Mouse (Mus musculus) heart, adult 8-10 months (tissue): ENCODE results near the gene Olfr1020. TPM values are rescaled to one million over a fixed set of nuclear protein-coding genes. Genes with fewer than 3 reads are reported as not detected.

Source experiments
- DNase-seq: peaks from one replicate; pipeline ENCODE4 v3.0.0; 2022; ENCODE audit warnings: low spot score
- total RNA-seq, 4 experiments: library from RNA; stranded (reverse); gene quantifications; 2 replicates each; pipeline ENCODE4 v1.2.4; 2022

Olfr1020 gene
- not detected for total RNA-seq

- DNase-seq: no peak
Observed at GRCm38 (mm10) chr2:85846730-85847129, at the start of gene Olfr1020. TSS of gene Olfr1020 (plus strand) at chr2:85847030.

- DNase-seq: no peak
Observed at GRCm38 (mm10) chr2:85802444-85802843, 44.4 kb upstream of the Olfr1020 start, which contains the start of gene Olfr1016. TSS of gene Olfr1016 (minus strand) at chr2:85802544.

GRCm38 (mm10) chr2:85804501-85804900 is 42.3 kb upstream of the Olfr1020 start:
- no peak for DNase-seq

GRCm38 (mm10) chr2:85818179-85818578 is 28.7 kb upstream of the Olfr1020 start, which contains the start of gene Olfr1018:
TSS of gene Olfr1018 (plus strand) at chr2:85818479.
- no peak for DNase-seq

GRCm38 (mm10) chr2:85845383-85845782 is 1.4 kb upstream of the Olfr1020 start, which contains the start of gene Olfr1019:
TSS of gene Olfr1019 (minus strand) at chr2:85845483.
- DNase-seq: no peak

- no peak for DNase-seq
Observed at GRCm38 (mm10) chr2:85868294-85868693, 21.5 kb downstream of the Olfr1020 start, which contains the start of gene Olfr1022. TSS of gene Olfr1022 (plus strand) at chr2:85868594.

- DNase-seq: no peak
Observed at GRCm38 (mm10) chr2:85885340-85885739, 38.5 kb downstream of the Olfr1020 start, which contains the start of gene Olfr1023. TSS of gene Olfr1023 (plus strand) at chr2:85885640.

Other genes starting within 250 kb of the Olfr1020 start
- not detected for gene Olfr1000, start 235.1 kb upstream of the Olfr1020 start, total RNA-seq
- gene Olfr1002, start 196.3 kb upstream of the Olfr1020 start, total RNA-seq: not detected
- not detected for gene Olfr154, start 182.6 kb upstream of the Olfr1020 start, total RNA-seq
- gene Olfr1006, start 168.3 kb upstream of the Olfr1020 start, total RNA-seq: not detected
- gene Olfr1008, start 157.6 kb upstream of the Olfr1020 start, total RNA-seq: not detected
- gene Olfr1009, start 131.6 kb upstream of the Olfr1020 start, total RNA-seq: not detected
- not detected for gene Olfr1012, start 84.3 kb upstream of the Olfr1020 start, total RNA-seq
- not detected for gene Olfr1013, start 79.9 kb upstream of the Olfr1020 start, total RNA-seq
- gene Olfr1014, start 74.3 kb upstream of the Olfr1020 start, total RNA-seq: not detected
- not detected for gene Olfr1015, start 65.0 kb upstream of the Olfr1020 start, total RNA-seq
- gene Olfr1016, start 44.5 kb upstream of the Olfr1020 start, total RNA-seq: not detected
- not detected for gene Olfr1018, start 28.6 kb upstream of the Olfr1020 start, total RNA-seq
- not detected for gene Olfr1019, start 1.5 kb upstream of the Olfr1020 start, total RNA-seq
- gene Olfr1022, start 21.6 kb downstream of the Olfr1020 start, total RNA-seq: not detected
- gene Olfr1023, start 38.6 kb downstream of the Olfr1020 start, total RNA-seq: not detected
- gene Olfr1024, start 58.0 kb downstream of the Olfr1020 start, total RNA-seq: not detected
- not detected for gene Olfr1025-ps1, start 68.2 kb downstream of the Olfr1020 start, total RNA-seq
- gene Olfr1026, start 74.5 kb downstream of the Olfr1020 start, total RNA-seq: not detected
- not detected for gene Olfr1028, start 103.4 kb downstream of the Olfr1020 start, total RNA-seq
- gene Olfr1029, start 126.9 kb downstream of the Olfr1020 start, total RNA-seq: not detected
- gene Olfr1030, start 132.2 kb downstream of the Olfr1020 start, total RNA-seq: not detected
- gene Olfr1031, start 143.3 kb downstream of the Olfr1020 start, total RNA-seq: not detected
- gene Olfr1032, start 158.5 kb downstream of the Olfr1020 start, total RNA-seq: not detected
- gene Olfr1033, start 173.6 kb downstream of the Olfr1020 start, total RNA-seq: 1 to 10 TPM; 2.0 to 5.0 (median 3.4) TPM
- gene Olfr1034, start 198.8 kb downstream of the Olfr1020 start, total RNA-seq: under 1 TPM; 0.19 to 0.28 (median 0.24) TPM
- gene Olfr1036, start 227.0 kb downstream of the Olfr1020 start, total RNA-seq: not detected
- not detected for gene Olfr1037, start 240.4 kb downstream of the Olfr1020 start, total RNA-seq